Mouse (Mus musculus): ENCODE measurements around the gene Mob3b.
A peak's percentile ranks its signal among the peaks of the same experiment; 100 is the strongest.

Mob3b gene

GRCm38 (mm10) chr4:35156149-35156611 is 1.1 kb downstream of the Mob3b start:
- no peak for TF ChIP-seq GATA4 (IDR thresholded peaks at IDR 0.05; ENCODE audit: insufficient replicate concordance, low read length)

GRCm38 (mm10) chr4:35155132-35155922 is 2.0 kb downstream of the Mob3b start:
- TF ChIP-seq GATA4 (IDR thresholded peaks at IDR 0.05; ENCODE audit: insufficient replicate concordance, low read length): no peak

GRCm38 (mm10) chr4:35154051-35154450 is 3.2 kb downstream of the Mob3b start:
- no peak for TF ChIP-seq GATA4 (IDR thresholded peaks at IDR 0.05; ENCODE audit: insufficient replicate concordance, low read length)

- TF ChIP-seq GATA4 (IDR thresholded peaks at IDR 0.05; ENCODE audit: insufficient replicate concordance, low read length): no peak
Measured at GRCm38 (mm10) chr4:35151756-35152155, 5.5 kb downstream of the Mob3b start, which contains the start of gene Ifnk. Ifnk (plus strand) TSS chr4:35152056.

- no peak for TF ChIP-seq GATA4 (IDR thresholded peaks at IDR 0.05; ENCODE audit: insufficient replicate concordance, low read length)
Measured at GRCm38 (mm10) chr4:35150706-35151105, 6.6 kb downstream of the Mob3b start.

GRCm38 (mm10) chr4:35148326-35148725 is 9.0 kb downstream of the Mob3b start:
- 0 out of 2 replicates have a peak, but pooled peaks have one; percentile 10 for TF ChIP-seq GATA4 (IDR thresholded peaks at IDR 0.05; ENCODE audit: insufficient replicate concordance, low read length)

GRCm38 (mm10) chr4:35146597-35146996 is 10.7 kb downstream of the Mob3b start:
- no peak for TF ChIP-seq GATA4 (IDR thresholded peaks at IDR 0.05; ENCODE audit: insufficient replicate concordance, low read length)

- no peak for TF ChIP-seq GATA4 (IDR thresholded peaks at IDR 0.05; ENCODE audit: insufficient replicate concordance, low read length)
Measured at GRCm38 (mm10) chr4:35145726-35146125, 11.6 kb downstream of the Mob3b start.

GRCm38 (mm10) chr4:35143472-35144102 is 13.7 kb downstream of the Mob3b start:
- TF ChIP-seq GATA4 (IDR thresholded peaks at IDR 0.05; ENCODE audit: insufficient replicate concordance, low read length): no peak

GRCm38 (mm10) chr4:35140317-35140716 is 17.0 kb downstream of the Mob3b start:
- TF ChIP-seq GATA4 (IDR thresholded peaks at IDR 0.05; ENCODE audit: insufficient replicate concordance, low read length): no peak

GRCm38 (mm10) chr4:35138077-35138476 is 19.2 kb downstream of the Mob3b start:
- TF ChIP-seq GATA4 (IDR thresholded peaks at IDR 0.05; ENCODE audit: insufficient replicate concordance, low read length): no peak

- TF ChIP-seq GATA4 (IDR thresholded peaks at IDR 0.05; ENCODE audit: insufficient replicate concordance, low read length): no peak
Measured at GRCm38 (mm10) chr4:35136996-35137395, 20.3 kb downstream of the Mob3b start.

- no peak for TF ChIP-seq GATA4 (IDR thresholded peaks at IDR 0.05; ENCODE audit: insufficient replicate concordance, low read length)
Measured at GRCm38 (mm10) chr4:35135806-35136205, 21.5 kb downstream of the Mob3b start.

- no peak for TF ChIP-seq GATA4 (IDR thresholded peaks at IDR 0.05; ENCODE audit: insufficient replicate concordance, low read length)
Measured at GRCm38 (mm10) chr4:35134846-35135611, 22.3 kb downstream of the Mob3b start.

- no peak for TF ChIP-seq GATA4 (IDR thresholded peaks at IDR 0.05; ENCODE audit: insufficient replicate concordance, low read length)
Measured at GRCm38 (mm10) chr4:35133411-35133810, 23.9 kb downstream of the Mob3b start.
